Mouse (Mus musculus) 3134 (cell line): ENCODE measurements around the gene Celf2.
"Not testable (repeated sequence)": the region's sequence is repeated elsewhere in the genome, so short reads cannot be mapped to it uniquely, and the experiment has no call there.

ENCODE experiments used
- DNase-seq: peaks from one replicate; pipeline ENCODE4 v3.0.0-alpha.2; 2011; ENCODE audit warnings: low spot score; ENCODE audit not compliant: insufficient read length; ENCODE audit errors: extremely low read depth

The Celf2 gene

DNA sequence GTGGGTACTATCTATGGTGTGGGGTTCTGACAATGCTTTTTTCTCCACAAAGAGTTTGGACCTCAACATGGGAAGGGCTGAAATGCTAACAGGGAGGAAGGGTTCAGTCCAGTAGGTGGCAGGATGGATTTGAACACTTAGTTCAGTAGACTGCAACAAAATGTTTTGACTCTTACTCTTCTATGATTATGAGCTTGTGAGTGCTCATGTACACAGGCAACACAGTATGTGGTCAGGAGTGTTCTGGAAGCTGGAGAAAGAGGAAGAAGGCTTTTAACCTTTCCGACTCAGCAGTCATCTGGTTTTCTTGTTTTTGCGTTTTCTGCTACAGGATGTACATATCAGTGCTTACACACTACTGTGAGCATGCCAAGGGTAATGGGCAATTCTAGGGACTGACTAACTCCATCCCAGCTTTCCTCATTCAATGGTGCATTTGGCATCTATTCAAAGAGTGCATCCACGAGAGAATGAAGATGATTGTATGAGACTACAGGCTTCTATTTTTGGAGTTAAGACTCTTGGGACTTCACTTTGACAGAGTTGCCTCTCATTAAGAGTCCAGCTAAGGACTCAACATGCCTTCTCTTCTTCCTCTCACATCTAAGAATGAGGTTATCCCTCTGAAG lies 867.0 kb downstream of the Celf2 start:
- no peak for DNase-seq

DNA sequence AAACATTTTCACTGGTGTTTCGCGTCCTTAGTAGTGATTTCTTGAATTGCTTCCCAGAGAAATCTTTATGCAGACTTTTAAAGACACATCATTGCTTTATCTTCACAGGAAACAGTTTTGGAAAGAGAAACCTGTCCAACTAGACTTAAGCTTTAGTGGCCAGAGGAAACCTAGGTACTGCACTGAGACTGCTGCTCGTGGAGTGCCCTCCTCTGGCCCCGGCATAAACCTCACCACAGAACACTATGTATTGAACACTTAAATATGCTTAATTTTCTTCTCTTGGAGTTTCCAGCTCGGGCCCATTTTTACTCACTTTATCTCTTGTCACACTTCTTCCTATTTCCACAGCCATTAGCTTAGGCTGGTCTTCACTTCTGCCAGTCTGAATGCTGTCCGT lies 870.0 kb downstream of the Celf2 start:
- DNase-seq = no peak

DNA sequence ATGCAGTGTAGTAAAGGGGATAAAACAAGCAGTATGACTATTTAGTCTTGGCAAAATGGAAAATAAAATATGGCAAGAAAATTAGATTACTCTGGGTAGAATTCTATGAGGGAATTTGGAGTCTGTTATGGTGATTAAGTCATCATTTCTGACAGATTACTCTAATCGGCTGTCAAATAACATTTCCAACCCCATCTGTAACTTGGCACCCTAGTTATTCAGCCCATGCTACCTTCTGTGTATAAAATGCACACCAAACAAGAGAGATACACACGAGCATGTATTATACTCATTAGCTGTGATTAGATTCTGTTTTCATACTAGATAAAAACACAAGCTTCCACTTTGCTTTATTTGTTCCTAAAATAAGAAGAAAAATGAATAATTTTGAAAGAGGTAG lies 872.2 kb downstream of the Celf2 start:
- no peak for DNase-seq

DNA sequence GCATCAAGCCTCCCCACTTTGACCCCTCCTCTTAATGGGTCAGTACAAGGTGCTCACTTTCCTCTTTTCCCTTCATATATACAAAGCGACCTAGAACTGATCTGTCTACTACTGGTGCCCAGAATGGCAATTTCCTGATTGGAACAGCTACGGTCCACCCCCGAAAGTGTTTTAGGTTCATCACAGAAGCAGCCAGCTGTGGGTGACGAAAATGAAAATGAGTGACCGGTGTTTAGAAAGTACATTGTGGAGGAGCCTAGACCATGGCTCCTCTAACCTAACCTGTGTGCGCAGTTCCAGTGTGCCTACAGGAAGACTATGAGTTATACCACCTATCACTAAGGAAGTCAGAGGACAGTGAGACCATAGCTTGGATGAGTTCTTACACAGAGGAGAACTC lies 874.5 kb downstream of the Celf2 start:
- DNase-seq = no peak

DNA sequence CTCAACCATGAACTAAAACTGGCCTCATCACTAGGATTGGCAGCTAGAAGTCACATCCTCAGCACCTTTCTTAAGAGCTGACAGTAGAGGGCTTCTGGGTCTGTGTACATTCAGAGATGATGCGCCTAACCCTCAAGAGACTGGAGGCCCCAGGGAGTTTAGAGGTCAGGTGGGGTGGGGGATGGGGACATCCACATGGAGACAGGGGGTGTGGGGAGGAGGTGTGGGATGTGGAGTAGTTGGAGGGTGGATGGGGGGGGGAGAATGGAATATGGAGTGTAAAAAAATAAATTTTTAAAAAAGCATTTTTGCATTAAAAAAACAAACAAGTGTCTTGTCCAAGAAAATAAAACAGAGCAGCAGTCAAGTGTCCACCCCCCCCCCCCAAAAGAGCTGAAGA lies 876.2 kb downstream of the Celf2 start:
- DNase-seq = no peak

DNA sequence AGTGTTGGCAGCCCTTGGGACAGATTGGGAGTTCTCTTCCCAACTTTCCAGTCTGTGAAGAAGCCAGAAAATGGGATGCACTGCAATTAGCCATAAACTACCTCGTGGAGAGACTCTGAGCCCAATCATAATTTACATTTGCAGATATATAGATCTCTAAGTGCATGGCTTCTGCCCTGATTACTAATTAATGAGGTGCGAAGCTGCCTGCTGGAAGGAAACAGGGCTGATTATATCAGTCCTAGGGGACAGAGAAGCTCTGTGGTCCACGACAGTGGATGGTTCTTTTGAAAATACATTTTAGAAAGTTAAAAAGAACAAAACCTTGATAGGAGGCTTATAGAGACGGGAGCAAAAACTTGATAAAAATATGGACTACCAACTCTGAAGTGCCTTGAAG lies 885.6 kb downstream of the Celf2 start:
- no peak for DNase-seq

DNA sequence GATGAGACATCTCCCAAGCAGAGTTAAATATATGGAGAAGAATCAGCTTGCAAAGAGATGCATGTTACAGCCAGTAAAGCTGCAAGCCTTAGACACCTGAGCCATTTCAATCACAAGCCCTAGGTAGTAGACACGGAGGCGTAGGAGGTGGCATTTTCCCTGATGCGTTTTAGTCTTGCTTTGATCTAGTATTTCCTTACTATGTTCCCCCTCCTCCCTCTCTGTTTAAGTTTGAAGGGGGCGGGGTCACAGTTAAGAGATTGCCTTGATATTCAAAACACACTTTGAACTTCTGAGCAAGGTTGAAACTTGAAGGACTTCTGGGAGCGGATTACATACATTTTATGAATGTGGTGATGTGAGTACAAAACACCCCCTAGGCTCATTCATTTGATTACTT lies 887.3 kb downstream of the Celf2 start:
- DNase-seq = no peak

DNA sequence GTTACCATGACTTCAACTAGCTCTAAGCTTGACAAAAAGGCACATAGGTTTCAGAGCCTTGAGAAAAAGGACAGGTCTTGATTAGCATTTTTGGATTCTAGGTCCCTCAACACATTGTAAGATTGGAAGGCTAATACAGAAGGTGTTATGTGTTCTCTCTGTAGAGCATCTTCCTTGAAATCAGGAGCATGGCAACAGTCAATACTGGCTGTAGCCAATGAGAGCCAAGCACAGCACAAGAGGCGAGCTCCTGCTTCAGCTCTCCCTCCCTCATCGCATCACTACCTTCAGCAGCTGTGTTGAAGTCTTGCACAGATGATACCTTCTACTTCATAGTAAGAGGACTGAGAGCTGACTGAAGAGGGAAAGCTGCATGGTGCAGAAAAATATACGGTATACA lies 890.5 kb downstream of the Celf2 start:
- no peak for DNase-seq

DNA sequence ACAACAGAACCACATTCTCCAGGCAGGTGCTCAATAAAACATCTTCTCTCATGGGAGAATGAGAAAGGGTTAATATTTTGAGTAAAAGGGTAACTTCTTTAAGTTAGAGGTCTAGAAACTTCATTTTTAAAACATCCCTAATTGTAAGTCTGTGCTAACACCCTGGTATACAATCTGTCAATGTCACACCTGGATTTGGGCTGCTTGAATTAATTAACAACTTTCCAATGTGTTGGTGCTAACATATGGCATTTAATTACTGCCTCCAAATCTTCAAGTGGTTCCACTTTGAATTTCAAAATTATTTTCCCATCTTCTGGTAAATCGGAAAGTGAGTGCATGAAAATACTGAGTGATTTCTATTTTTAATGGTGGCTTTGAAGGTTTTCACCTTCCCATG lies 890.9 kb downstream of the Celf2 start:
- no peak for DNase-seq

DNA sequence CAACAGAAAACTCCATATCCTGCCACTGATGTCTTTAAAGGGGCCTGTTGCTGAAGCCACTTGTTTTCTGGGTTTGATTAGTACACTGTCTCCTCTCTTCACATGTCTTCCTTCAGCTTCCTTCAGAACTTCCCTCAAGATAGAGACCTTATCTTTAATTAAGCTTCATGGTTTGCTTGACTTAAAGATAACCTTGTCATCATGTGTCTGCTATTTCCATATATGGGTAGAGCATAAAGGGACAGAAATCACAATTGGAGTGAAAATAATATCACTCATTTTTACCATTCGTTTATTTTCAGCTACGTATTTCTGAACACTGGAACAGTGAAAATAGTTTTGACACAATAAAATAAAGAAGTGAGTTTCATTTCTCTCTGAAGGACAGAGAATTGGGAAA lies 905.0 kb downstream of the Celf2 start:
- no peak for DNase-seq

DNA sequence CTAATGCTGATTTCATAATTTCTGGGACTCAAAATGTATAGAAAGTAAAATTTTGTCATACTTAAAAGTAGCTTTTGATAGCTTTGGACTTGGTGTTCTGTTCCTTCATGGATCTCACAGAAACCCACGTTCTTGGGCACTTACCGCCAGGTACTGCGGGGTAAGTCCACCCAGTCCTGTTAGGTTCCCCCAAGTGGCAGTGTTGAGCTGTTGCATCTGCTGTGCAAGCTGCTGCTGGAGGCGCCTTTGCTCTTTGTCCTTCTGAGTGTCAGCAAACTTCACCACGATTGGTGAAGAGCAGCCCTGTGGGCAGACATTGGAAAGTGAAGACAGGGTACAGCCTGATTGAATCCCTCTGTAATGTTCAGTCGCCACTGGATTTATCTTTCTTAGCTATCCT lies 905.5 kb downstream of the Celf2 start:
- no peak for DNase-seq

DNA sequence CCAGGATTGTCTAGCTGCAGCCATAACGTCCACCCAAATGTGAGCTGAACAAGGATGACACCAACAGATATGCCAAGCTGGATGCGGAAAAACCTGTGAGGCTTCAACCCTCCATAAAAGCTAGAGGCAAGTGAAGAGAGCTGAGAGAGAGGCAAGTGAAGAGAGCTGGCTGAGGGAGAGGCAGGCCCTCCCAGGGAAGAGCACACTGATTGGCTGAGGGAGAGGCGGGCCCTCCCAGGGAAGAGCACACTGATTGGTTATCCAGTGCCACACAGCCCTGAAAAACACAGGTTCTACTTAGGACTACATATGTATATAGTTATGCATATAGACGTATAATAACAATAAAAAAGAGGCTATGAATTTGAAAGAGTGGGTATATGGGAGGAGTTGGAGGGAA lies 907.2 kb downstream of the Celf2 start:
- no peak for DNase-seq

DNA sequence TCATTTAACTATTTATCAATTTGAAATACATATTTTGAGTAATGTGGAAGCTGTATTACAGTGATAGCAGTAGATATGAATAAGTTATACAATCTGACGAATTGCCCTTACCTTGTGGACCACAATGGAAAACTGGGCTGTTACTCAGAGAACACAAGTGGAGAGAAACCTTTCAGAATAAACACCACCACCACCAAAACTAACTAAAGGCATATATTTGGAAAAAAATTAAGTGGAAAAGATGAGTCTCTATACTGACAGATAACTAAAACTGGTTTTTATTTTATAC lies 910.5 kb downstream of the Celf2 start:
- no peak for DNase-seq

DNA sequence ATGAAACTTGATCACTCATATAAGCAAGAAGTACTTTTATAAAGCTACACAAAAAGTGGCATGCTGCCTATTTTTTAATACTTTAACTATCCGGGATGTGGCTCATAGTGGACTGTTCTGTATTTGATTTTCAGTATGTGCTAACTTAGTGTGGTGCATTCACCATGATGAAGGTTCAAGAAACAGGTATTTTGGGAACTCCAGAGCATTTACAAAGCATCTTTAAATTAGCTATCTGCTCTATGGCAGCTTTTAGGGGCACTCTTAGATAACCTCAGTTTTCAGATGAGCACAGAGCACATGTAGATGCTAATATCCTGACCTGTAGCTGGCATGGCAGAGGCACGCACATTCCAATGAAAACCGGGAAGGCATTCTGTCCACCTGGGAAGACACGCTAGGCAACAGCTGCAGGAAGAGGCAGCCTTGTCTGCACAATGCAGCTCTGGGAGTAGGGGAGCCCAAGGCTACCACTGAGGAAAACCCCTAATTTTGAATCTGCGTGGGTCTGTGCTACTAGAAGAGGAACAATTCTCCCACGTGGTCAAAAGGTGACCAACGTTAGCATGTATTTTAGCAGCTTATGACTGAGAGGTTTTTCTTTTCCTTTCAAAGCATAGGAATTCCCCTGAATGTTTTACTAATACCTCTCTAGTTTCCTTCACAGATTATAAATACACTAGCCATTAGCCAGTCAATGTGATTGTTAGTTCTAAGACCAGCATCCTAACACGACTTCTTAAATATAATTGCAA lies 911.1 kb downstream of the Celf2 start:
- DNase-seq = no peak

DNA sequence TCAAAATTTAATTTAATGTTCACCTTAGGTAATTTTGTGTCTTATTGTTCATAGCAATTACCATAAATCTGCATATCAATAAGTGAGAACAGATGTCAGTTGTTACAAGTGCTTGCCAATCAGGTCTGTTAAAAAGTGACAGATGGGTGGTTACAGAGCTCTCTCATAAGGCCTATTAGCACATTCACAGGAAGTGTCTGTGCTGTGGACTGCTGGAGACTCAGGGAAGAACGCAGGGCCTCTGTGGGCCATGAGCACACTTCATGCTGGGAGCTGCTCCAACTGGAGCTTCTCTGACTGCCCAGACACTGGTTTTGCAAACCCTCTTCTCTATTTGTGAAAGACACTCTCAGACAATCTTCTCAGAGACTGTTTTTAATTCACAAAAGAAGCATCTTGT lies 914.6 kb downstream of the Celf2 start:
- DNase-seq = peak; percentile 38

DNA sequence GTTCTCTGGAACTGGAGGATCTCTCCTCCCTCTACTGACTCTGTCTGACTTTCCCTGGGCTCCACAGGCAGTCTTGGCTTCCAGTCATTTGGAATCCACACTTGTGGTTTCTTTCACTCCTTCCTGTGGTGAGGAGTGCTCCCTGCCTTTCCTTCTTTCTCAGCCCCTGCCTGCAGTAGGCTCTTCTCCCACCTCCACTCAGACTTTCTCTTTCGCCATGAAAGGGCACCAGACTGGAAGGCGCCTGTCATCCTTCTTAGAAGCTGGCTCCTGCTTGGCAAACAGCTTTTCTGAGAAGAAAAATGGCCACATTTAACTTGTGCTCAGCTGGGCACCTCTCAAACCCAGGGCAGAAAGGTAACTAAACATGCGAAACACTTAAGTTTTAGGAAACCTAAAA lies 915.2 kb downstream of the Celf2 start:
- DNase-seq = peak; percentile 71

DNA sequence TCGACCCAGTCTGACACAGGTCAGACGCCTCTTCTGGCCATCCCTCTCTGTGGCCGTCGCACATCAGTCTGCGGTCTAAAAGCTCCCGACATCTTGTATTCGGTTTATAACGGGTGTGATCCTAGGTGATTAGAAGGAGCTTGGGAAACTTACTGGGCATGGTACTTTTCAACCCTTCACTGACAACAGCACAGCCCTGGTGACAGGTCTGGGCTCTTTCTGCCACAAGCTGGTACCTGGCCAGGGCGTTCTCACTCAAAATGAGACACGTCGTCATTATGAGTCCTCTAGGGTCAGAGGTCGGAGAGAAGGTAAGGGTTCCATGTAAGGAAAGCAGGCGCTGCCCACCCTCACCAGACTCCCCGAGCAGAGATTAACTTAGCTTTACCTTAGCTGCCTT lies 915.6 kb downstream of the Celf2 start:
- DNase-seq = no peak

DNA sequence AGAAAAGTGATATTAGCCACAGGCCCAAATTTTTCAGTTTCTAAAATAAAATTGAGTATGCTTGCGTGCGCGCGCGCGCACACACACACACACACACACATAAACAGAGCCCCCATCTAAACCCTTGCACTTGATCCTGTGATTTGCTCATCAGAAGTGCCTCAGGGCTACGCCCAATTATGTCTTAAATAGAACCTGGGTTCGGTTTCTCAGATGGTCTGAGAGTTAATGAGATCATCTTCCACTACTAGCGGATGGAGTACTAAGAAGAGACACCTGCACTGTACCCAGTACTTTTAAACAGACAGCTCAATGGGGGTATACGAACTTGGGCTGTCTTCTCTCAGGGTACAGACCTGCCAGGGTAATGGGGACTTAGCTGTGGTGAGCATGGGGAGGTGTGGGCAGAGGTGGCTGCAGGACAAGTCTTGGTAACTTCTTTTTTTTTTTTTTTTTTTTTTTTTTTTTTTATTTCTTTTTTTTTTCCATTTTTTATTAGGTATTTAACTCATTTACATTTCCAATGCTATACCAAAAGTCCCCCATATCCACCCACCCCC lies 923.2 kb downstream of the Celf2 start:
- DNase-seq = no peak

DNA sequence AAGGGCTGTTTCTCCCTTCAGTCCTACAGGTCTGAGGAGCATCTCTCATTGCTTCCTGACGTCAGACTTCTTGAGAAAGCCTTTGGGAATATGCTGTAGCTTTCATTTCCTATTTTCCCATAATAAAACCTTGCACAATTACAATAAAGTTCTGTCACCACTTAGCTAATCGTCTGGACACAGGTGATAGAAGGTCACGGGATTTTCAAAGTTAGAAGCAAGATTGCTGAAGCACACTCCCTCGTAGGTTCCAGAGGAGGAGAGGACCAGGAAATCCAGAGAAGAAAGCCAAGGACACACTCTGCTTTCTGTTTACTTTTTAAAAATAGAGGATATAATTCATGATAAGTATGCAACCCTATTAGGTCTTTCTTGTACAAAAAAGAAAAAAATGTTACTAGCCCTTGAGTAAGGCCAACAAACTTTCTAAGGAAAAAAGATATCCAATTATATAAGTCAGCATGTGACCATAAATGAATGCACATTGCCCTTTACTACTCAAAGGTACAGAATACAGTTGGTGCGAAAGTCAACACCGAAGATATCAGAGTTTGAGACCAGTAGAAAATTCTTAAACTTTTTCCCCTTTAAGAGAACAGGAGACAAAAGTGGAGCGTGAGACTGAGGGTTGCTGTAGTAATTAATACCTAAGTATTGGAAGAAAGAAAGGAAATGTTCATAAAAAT lies 924.2 kb downstream of the Celf2 start:
- DNase-seq = no peak

DNA sequence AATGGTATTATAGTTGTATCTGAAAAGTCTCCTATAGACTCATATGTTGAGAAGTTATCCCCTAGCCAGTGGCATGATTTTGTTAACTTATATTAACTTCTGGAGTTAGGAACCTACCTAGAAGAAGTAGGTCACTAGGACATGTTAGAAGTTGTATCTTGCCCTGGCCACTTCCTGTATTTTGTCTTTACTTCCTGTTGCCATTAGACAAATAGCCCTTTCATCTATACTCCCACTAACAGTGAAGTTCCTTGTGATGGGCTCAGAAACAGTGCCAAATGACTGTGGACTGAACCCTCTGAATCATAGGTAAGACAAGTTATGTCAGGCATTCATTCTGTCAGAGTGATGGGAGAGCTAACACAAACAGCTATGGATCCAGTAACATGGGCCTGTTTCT lies 926.7 kb downstream of the Celf2 start:
- DNase-seq = peak; percentile 10

DNA sequence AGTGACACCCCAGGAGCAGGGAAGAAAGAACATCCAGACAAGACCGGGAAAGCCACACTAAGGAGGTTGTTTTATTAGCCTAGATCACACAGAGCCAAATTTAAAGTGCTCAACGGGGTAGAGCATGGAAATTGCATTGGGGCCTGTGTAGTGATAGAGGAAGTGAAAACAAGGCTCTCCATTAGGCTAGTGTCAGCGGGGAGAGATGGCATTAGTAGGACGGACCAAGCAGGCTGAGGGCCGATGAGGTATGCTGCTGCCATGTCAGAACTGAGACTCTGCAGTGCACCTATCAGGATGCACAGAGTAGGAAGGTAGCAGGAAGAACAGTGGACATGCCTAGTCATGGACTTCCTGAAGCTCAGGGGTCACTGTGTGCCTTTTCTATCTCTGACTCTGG lies 929.3 kb downstream of the Celf2 start:
- no peak for DNase-seq

DNA sequence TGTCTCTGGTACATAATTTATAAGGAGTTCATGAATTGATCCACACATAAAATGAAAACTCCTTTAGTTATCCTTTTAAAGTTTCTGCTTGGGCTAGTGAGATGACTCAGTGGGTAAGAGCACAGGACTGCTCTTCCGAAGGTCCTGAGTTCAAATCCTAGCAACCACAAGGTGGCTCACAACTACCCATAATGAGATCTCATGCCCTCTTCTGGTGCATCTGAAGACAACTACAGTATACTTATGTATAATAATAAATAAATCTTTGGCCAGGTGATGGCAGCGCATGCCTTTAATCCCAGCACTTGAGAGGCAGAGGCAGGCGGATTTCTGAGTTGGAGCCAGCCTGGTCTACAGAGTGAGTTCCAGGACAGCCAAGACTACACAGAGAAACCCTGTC lies 934.0 kb downstream of the Celf2 start:
- not testable (repeated sequence) for DNase-seq
